Mouse (Mus musculus) liver, adult 2 months (tissue): Measurements from ENCODE around the gene Prkag2.

Experiments used
- CTCF ChIP-seq: fragments of 200-500 bp; IDR thresholded peaks from 2 replicates; pipeline ENCODE4 v1.5.1; 2011; ENCODE audit warnings: low read depth, low read length, control low read depth
- POLR2A ChIP-seq: fragments of 200-500 bp; IDR thresholded peaks from 2 replicates; pipeline ENCODE4 v1.6.1; 2011; ENCODE audit warnings: low read length, control low read depth; ENCODE audit not compliant: insufficient read depth; ENCODE audit errors: extremely low read depth

DNA sequence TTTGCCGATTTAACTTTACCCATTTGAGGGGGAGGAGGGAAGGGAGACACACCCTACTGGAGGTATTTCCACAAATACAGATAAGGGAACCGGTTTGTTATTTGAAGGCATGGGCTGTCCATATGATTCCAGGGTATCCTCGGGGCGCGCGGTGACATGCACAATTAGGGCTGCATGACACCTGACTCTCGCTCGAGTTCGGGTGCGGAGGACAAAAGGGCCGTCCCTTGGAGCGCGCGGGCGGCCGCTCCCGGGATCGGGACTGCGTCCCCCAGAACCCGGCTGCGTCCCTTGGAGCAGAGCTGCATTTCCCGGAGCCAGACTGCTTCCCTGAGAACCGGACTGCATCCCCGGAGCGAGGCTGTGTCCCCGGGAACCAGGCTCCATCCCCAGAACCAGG is 192.7 kb downstream of the Prkag2 start:
- TF ChIP-seq CTCF, result no peak
- no peak for TF ChIP-seq POLR2A
